Mouse (Mus musculus): ENCODE data around the gene Itga2. TPM values are rescaled to one million over a fixed set of nuclear protein-coding genes. Genes with fewer than 3 reads are reported as not detected.

Itga2 gene
- total RNA-seq, 1 experiment from 2014 or later = 4.2 TPM

Other genes starting within 250 kb of the Itga2 start
- gene Mocs2, start 113.9 kb downstream of the Itga2 start, total RNA-seq (2017) = 40.4 and 49.4 TPM in 2 replicates
- gene Pelo, start 158.1 kb upstream of the Itga2 start, total RNA-seq (2017) = 5.7 and 7.1 TPM in 2 replicates
- 3.0 TPM in 1 of 2 replicates, not detected in the other for gene Gm49395, start 169.8 kb upstream of the Itga2 start, total RNA-seq (2017)
- gene Itga1, start 169.9 kb upstream of the Itga2 start, total RNA-seq (2017) = 0.81 and 0.84 TPM in 2 replicates

Data from hematopoietic stem cell, adult 5-6 weeks (primary cell).